Mouse (Mus musculus) thymus, adult 2 months (tissue): ENCODE measurements around the gene Ccdc182. TPM values are rescaled to one million over a fixed set of nuclear protein-coding genes. Genes with fewer than 3 reads are reported as not detected.

Source experiments
- DNase-seq: peaks from one replicate; pipeline ENCODE4 v3.0.0; 2021
- H3K27ac ChIP-seq: fragments of 200-500 bp; 2 replicates; pipeline ENCODE4 v1.5.1; 2012; ENCODE audit warnings: low read length, control low read depth; ENCODE audit not compliant: control insufficient read depth, insufficient read depth
- H3K27me3 ChIP-seq: fragments of 200-500 bp; 2 replicates; pipeline ENCODE4 v1.6.1; 2012; ENCODE audit warnings: mild to moderate bottlenecking, low read length, moderate library complexity, mixed read lengths; ENCODE audit not compliant: control insufficient read depth, insufficient read depth
- H3K36me3 ChIP-seq: fragments of 200-500 bp; 2 replicates; pipeline ENCODE4 v1.6.1; 2012; ENCODE audit warnings: mild to moderate bottlenecking, low read length, moderate library complexity; ENCODE audit not compliant: control insufficient read depth, insufficient read depth
- H3K4me1 ChIP-seq: fragments of 200-500 bp; replicated peaks from 2 replicates; pipeline ENCODE4 v1.6.1; 2012; ENCODE audit warnings: low read length; ENCODE audit not compliant: control insufficient read depth, insufficient read depth
- H3K4me3 ChIP-seq: fragments of 200-500 bp; 2 replicates; pipeline ENCODE4 v1.5.1; 2012; ENCODE audit warnings: mild to moderate bottlenecking, low read length, control low read depth, moderate library complexity; ENCODE audit not compliant: control insufficient read depth, insufficient read depth
- CTCF ChIP-seq: fragments of 200-500 bp; IDR thresholded peaks from 2 replicates; pipeline ENCODE4 v1.5.1; 2012; ENCODE audit warnings: mild to moderate bottlenecking, control low read depth, low read length, moderate library complexity, borderline replicate concordance; ENCODE audit not compliant: control insufficient read depth, poor library complexity, insufficient read depth; ENCODE audit errors: extremely low read depth
- POLR2A ChIP-seq: fragments of 200-500 bp; IDR thresholded peaks from 2 replicates; pipeline ENCODE4 v1.6.1; 2012; ENCODE audit warnings: mild to moderate bottlenecking, low read length, control low read depth, moderate library complexity; ENCODE audit not compliant: control insufficient read depth, poor library complexity, insufficient read depth; ENCODE audit errors: extremely low read depth
- WGBS: fragments of 180-500 bp; shearing (Covaris S2); methylation state at CpG from one replicate; pipeline ENCODE4 v1.1.7; 2018; 5-methylcytosine and 5-hydroxymethylcytosine counted together
- polyA plus RNA-seq: library from polyadenylated mRNA; depleted of rRNA; stranded (reverse); fragments of >200 nt; gene quantifications from 2 replicates; pipeline ENCODE4 v1.2.3, GENCODE M21; 2012; rRNA removed

The Ccdc182 gene
- polyA plus RNA-seq: not detected in 2 replicates

DNA sequence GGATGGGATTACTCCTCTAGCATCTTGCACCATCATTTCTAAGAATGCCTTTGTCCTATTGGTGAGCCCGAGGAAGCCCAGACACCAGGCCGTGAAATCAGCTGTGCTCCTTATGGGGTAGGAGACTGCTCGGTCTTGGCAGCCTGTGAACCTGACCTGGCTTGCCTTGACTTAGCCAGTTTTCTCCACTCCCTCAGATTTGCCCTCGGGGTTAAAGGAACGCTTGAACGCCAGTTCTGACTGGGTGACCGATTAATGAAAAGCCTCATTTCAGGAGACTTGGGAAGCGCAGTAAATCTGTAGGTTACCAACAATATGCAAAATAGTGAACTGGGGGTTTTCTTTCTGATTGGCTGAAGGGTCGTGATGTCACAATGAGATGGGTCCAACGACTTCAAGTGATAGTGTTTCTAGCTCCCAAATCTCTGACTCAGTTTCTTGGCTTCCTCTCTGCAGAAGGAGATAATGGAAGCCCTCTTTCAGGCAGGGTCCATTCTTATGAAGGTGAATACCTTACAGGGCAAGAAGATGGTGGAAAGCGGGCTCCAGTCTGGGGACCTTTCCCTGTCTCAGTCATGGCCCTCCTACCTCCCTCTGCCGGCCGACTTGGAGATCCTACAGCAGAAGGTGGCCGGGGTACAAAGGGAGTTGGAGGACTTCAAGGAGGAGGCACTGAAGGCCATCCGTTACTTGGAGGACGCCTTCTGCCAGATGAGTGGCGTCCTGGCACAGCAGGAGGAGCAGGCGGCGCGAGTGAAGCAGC, at the start of gene Ccdc182:
Ccdc182 (plus strand) TSS at position 428 of the 763 bp plus-strand sequence.
- H3K4me1 ChIP-seq: peaks cover under 1% of the 10 kb centered on the region; the same call in 1 of the 2 replicates
- DNase-seq: no peak
- H3K36me3 ChIP-seq: no peaks in the 10 kb centered on the region
- peaks cover 6% of the 10 kb centered on the region; the same call in 1 of the 2 replicates for H3K27me3 ChIP-seq
- WGBS: 47% methylated on average over 20 of the region's 20 CpGs
- TF ChIP-seq CTCF: no peak
- TF ChIP-seq POLR2A: no peak
- H3K4me3 ChIP-seq: no peak within 1 kb of the TSS
- H3K27ac ChIP-seq: no peak within 1 kb of the TSS

DNA sequence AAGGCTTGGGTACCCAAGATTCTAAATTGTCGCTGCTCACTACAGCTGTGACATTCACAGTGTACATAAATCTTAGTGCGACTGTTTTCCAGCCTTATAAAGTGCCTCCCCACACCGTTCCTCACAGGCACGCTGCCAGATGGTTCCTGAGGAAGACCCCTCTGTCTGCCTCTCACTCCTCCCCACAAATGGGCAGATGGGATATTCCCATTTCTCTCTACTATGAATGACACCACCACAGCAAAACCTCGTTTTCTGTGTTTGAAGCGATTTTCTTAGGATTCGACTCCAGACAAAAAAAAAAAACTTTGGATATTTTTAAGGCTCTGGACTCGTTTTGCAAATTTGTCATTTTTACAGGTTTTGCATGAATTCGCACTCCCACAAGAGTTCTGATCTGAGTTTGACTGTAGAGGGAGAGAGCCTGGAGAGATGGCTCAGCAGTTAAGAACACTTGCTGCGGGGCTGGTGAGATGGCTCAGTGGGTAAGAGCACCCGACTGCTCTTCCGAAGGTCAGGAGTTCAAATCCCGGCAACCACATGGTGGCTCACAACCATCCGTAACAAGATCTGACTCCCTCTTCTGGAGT, 48.2 kb upstream of the Ccdc182 start:
- Histone ChIP-seq H3K4me3 (no peak overlapping the region), H3K27ac (no peak overlapping the region), H3K36me3 (no peaks in the 10 kb centered on the region), H3K27me3 (no peaks in the 10 kb centered on the region), H3K4me1 (peaks cover 16% of the 10 kb centered on the region)
- TF ChIP-seq POLR2A: no peak
- TF ChIP-seq CTCF: no peak
- WGBS: 93% methylated on average over 14 of the region's 14 CpGs
- no peak for DNase-seq

DNA sequence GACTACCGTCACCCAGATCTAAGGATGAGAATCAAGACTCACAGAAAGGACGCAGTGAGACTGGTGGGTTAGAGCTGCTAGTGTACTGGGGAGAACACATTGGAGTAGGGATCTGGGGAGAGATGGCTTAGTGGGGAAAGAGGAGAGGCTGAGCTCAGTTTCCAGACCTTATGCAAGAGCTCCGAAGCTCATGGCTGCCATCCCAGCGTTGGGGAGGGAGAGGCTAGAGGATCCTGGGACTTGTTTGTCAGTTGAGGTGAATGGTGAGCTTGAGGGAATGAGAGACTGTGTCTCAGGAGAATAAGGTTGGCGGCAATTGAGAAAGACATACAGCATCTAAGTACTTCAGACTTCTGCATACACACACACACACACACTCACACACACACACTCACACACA, 45.2 kb upstream of the Ccdc182 start:
- TF ChIP-seq CTCF (no peak), POLR2A (no peak)
- Histone ChIP-seq H3K36me3 (no peaks in the 10 kb centered on the region), H3K4me3 (no peak overlapping the region), H3K27ac (no peak overlapping the region), H3K4me1 (peaks cover 15% of the 10 kb centered on the region), H3K27me3 (no peaks in the 10 kb centered on the region)
- WGBS: 81% methylated on average over 5 of the region's 5 CpGs
- no peak for DNase-seq

DNA sequence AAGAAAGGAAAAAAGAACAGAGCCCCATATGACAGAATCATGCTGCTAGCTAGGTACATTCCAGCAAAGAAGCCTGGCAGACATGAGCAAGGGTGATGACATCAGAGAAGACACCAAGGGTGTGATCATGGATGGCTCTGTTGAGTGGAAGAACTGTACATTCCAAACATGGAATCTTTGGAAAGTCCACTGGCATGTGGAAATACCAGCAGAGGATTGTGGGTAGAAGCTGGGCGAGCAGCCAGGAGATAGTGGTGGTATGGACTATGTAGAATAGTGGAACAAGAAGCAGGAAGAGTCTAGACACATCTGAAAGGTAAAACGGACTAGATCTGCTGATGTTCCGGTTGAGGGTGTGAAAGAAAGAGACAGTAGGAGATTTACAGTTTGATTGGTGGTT, 43.3 kb upstream of the Ccdc182 start:
- no peaks in the 10 kb centered on the region for H3K36me3 ChIP-seq
- peaks cover 7% of the 10 kb centered on the region for H3K4me1 ChIP-seq
- TF ChIP-seq POLR2A: no peak
- no peak for TF ChIP-seq CTCF
- no peak for DNase-seq
- WGBS: 60% methylated on average over 3 of the region's 3 CpGs
- H3K4me3 ChIP-seq: no peak overlapping the region
- no peaks in the 10 kb centered on the region for H3K27me3 ChIP-seq
- no peak overlapping the region for H3K27ac ChIP-seq

DNA sequence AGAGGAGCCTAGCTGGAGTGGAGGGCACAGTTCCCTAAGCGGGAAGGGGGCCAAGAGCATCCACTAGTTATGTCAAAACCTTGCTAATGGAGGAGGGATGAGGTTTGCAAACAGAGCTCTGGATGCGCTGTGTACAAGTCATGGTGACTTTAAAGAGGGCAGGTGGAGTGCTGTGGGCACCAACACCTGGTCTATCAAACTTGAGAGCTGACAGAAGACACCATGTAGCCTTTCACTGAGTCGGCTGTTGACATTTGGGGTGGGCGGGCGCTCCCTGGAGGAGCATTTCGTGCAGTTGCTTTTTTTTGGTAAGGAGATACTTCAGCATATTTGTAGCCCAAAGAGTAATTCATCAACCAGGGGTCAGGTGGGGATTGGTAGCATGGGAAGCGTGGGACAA, 42.6 kb upstream of the Ccdc182 start:
- no peaks in the 10 kb centered on the region for H3K36me3 ChIP-seq
- H3K4me3 ChIP-seq: no peak overlapping the region
- H3K4me1 ChIP-seq: peaks cover 7% of the 10 kb centered on the region
- no peak overlapping the region for H3K27ac ChIP-seq
- WGBS: 87% methylated on average over 7 of the region's 7 CpGs
- TF ChIP-seq CTCF (no peak), POLR2A (no peak)
- DNase-seq: no peak
- H3K27me3 ChIP-seq: no peaks in the 10 kb centered on the region

DNA sequence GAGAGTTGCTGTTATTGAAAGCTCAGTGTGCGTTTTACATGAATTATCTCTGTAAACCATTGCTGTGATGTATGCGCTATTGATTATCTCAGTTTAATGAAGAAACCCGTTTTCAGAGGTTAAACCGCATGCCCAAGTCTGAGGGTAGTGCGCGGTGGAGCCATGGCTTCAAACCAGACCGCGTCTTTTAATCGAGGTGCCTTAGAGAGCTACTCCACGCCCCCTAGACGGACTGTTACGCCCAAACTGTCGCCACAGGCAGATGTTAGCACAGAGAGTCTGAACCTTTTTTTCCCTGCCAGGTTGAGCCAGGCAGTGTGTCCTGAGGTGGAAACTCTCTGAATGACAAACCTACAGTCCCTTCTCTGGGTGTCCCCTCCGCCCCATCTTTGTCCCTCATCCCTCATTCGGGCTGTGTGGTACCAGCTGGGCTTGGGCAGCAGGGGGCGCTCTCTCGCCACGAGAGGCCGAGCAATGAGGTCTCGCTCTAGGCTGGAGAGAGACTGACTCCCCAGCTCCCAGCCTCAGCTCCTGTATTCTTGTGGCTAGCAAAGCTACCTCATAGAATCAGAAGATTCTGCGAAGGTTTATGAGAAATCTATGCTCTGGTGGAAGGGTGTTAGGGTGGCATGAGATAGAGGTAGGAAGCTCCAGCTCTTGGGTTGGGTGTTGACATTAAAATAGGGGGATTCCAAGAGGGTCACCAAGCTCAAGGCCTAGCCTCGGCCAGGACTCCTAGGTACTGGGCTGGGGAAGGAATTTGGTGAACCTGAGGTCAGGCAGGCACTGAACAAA, 41.7 kb upstream of the Ccdc182 start:
- no peak overlapping the region for H3K4me3 ChIP-seq
- H3K27ac ChIP-seq: no peak overlapping the region
- no peaks in the 10 kb centered on the region for H3K36me3 ChIP-seq
- TF ChIP-seq POLR2A (no peak), CTCF (peak; percentile 97)
- 22% methylated on average over 22 of the region's 22 CpGs for WGBS
- peaks cover 7% of the 10 kb centered on the region for H3K4me1 ChIP-seq
- DNase-seq: peak; percentile 87
- no peaks in the 10 kb centered on the region for H3K27me3 ChIP-seq
